Mouse (Mus musculus): ENCODE measurements at regions not wholly inside any gene's neighbourhood (a gene's known extent, or its start where the extent isn't known, plus 50 kb on each side); places are given as distances from the start of the nearest gene placed in this dataset.
A peak's percentile ranks its signal among the peaks of the same experiment; 100 is the strongest.

DNA sequence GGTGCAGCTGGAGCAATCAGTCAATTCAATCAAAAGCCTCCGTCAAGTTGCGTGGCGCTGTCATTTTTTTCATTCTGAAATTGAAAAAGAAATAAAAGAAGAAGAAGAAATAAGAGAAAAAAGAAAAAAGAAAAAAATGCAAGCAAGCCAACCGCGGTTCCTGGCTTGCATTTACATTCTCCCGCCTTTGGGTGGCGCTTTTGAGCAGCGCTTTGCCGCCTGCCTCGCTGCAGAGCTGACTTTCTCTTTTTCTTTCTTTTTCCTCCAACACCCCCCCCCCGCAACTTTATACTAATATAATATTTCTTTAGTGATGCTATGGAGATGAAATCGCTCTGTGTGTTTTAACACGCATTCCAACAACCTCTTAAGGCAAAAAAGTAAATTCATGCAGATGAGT lies 269.0 kb upstream of the Zfp507 start:
- no peaks in the 10 kb centered on the region for H3K36me3 ChIP-seq (ENCODE audit: control insufficient read depth, insufficient read depth, low read length)
- DNase-seq (ENCODE audit: low spot score) = no peak
- H3K4me2 ChIP-seq (ENCODE audit: low read depth, low read length) = peak overlapping the region; percentile 50
- no peak for ATAC-seq (ENCODE audit: low read depth)
- no peak overlapping the region for H3K9ac ChIP-seq (ENCODE audit: low read depth, low read length)
- H3K4me1 ChIP-seq (ENCODE audit: control insufficient read depth, insufficient read depth, low read length) = peaks cover 11% of the 10 kb centered on the region; the same call in 1 of the 2 replicates
- no peak overlapping the region for H3K27ac ChIP-seq (replicated peaks; ENCODE audit: low read depth, low read length)
- peak overlapping the region; percentile 20 for H3K4me3 ChIP-seq (ENCODE audit: low read depth, low read length)
- 6% methylated on average over 13 of the region's 13 CpGs for WGBS
- no peaks in the 10 kb centered on the region for H3K9me3 ChIP-seq (ENCODE audit: control insufficient read depth, low read length)
- H3K27me3 ChIP-seq (replicated peaks; ENCODE audit: control insufficient read depth, insufficient read depth, low read length) = no peaks in the 10 kb centered on the region

GRCm38 (mm10) chr7:36066725-36067124 lies 263.9 kb upstream of the Zfp507 start:
- ATAC-seq (ENCODE audit: low read depth) (no peak), DNase-seq (ENCODE audit: low spot score) (no peak)
- WGBS = 57% methylated on average over 3 of the region's 3 CpGs

GRCm38 (mm10) chr7:36061679-36062078 lies 258.9 kb upstream of the Zfp507 start:
- Histone ChIP-seq H3K4me3 (ENCODE audit: low read depth, low read length) (no peak overlapping the region), H3K36me3 (ENCODE audit: control insufficient read depth, insufficient read depth, low read length) (no peaks in the 10 kb centered on the region), H3K27me3 (replicated peaks; ENCODE audit: control insufficient read depth, insufficient read depth, low read length) (no peaks in the 10 kb centered on the region), H3K9me3 (ENCODE audit: control insufficient read depth, low read length) (no peaks in the 10 kb centered on the region), H3K27ac (replicated peaks; ENCODE audit: low read depth, low read length) (no peak overlapping the region), H3K4me2 (ENCODE audit: low read depth, low read length) (no peak overlapping the region), H3K9ac (ENCODE audit: low read depth, low read length) (no peak overlapping the region), H3K4me1 (ENCODE audit: control insufficient read depth, insufficient read depth, low read length) (no peaks in the 10 kb centered on the region)
- 83% methylated on average over 4 of the region's 4 CpGs for WGBS
- no peak for DNase-seq (ENCODE audit: low spot score)
- no peak for ATAC-seq (ENCODE audit: low read depth)

More at GRCm38 (mm10) chr7:36066725-36067124, 263.9 kb upstream of the Zfp507 start:
- H3K27me3 ChIP-seq (replicated peaks; ENCODE audit: control insufficient read depth, insufficient read depth, low read length) = no peaks in the 10 kb centered on the region
- no peak overlapping the region for H3K4me2 ChIP-seq (ENCODE audit: low read depth, low read length)
- no peaks in the 10 kb centered on the region for H3K9me3 ChIP-seq (ENCODE audit: control insufficient read depth, low read length)
- no peak overlapping the region for H3K27ac ChIP-seq (replicated peaks; ENCODE audit: low read depth, low read length)
- no peaks in the 10 kb centered on the region for H3K36me3 ChIP-seq (ENCODE audit: control insufficient read depth, insufficient read depth, low read length)
- no peak overlapping the region for H3K4me3 ChIP-seq (ENCODE audit: low read depth, low read length)
- no peaks in the 10 kb centered on the region for H3K4me1 ChIP-seq (ENCODE audit: control insufficient read depth, insufficient read depth, low read length)
- H3K9ac ChIP-seq (ENCODE audit: low read depth, low read length) = no peak overlapping the region

DNA sequence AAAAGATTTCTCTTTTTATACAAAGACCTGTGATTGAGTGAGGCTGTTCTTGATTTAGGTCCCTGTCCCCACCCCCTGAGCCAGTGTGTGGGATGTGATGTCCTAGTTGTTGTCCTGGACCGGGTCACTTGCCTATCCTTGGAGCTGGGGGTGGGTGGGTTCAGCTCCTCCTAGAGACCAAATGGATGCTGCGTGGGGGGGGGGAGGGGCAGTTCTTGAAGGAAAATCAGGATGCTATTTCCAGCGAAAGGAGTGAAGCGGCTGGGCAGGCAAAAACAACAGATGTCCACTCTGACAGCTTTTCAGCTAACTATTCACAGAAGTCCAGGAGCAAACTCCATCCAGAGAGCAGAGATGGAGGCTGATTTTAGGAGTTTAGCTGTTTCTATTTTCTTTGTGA lies 257.6 kb upstream of the Zfp507 start:
- WGBS = 43% methylated on average over 4 of the region's 4 CpGs
- Histone ChIP-seq H3K9me3 (ENCODE audit: control insufficient read depth, low read length) (no peaks in the 10 kb centered on the region), H3K4me3 (ENCODE audit: low read depth, low read length) (no peak overlapping the region), H3K36me3 (ENCODE audit: control insufficient read depth, insufficient read depth, low read length) (no peaks in the 10 kb centered on the region), H3K27ac (replicated peaks; ENCODE audit: low read depth, low read length) (no peak overlapping the region), H3K27me3 (replicated peaks; ENCODE audit: control insufficient read depth, insufficient read depth, low read length) (no peaks in the 10 kb centered on the region), H3K9ac (ENCODE audit: low read depth, low read length) (no peak overlapping the region), H3K4me2 (ENCODE audit: low read depth, low read length) (no peak overlapping the region), H3K4me1 (ENCODE audit: control insufficient read depth, insufficient read depth, low read length) (no peaks in the 10 kb centered on the region)
- ATAC-seq (ENCODE audit: low read depth) (no peak), DNase-seq (ENCODE audit: low spot score) (no peak)

- WGBS = 84% methylated on average over 8 of the region's 8 CpGs
- Histone ChIP-seq H3K36me3 (ENCODE audit: control insufficient read depth, insufficient read depth, low read length) (no peaks in the 10 kb centered on the region), H3K27me3 (replicated peaks; ENCODE audit: control insufficient read depth, insufficient read depth, low read length) (no peaks in the 10 kb centered on the region), H3K4me1 (ENCODE audit: control insufficient read depth, insufficient read depth, low read length) (no peaks in the 10 kb centered on the region), H3K27ac (replicated peaks; ENCODE audit: low read depth, low read length) (no peak overlapping the region), H3K4me2 (ENCODE audit: low read depth, low read length) (no peak overlapping the region), H3K9me3 (ENCODE audit: control insufficient read depth, low read length) (no peaks in the 10 kb centered on the region), H3K9ac (ENCODE audit: low read depth, low read length) (no peak overlapping the region), H3K4me3 (ENCODE audit: low read depth, low read length) (no peak overlapping the region)
- DNase-seq (ENCODE audit: low spot score) (no peak), ATAC-seq (ENCODE audit: low read depth) (no peak)
These were observed 243.2 kb upstream of the Zfp507 start for GRCm38 (mm10) chr7:36046053-36046452.

DNA sequence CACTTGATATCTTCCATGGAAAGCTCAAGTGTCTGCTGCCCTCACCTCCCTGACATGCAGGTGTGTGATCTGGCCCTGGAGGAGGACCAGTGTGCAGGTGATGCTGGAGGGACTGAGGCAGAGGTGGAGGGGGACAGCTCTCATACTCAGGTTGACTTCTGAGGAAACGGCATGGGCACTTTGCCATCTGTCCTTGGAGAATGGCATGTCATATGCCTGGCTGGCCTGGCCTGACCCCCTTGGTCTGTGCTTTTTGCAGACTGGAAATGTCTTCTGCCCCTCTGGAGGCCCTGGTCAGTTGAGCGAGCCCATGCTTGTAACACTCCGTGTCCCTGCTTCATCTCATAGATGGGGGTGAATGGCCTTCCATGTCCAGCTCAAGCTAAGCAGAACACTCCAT lies 229.1 kb upstream of the Zfp507 start:
- Histone ChIP-seq H3K36me3 (ENCODE audit: control insufficient read depth, insufficient read depth, low read length) (no peaks in the 10 kb centered on the region), H3K9ac (ENCODE audit: low read depth, low read length) (no peak overlapping the region), H3K27ac (replicated peaks; ENCODE audit: low read depth, low read length) (no peak overlapping the region), H3K4me1 (ENCODE audit: control insufficient read depth, insufficient read depth, low read length) (no peaks in the 10 kb centered on the region), H3K4me2 (ENCODE audit: low read depth, low read length) (no peak overlapping the region), H3K27me3 (replicated peaks; ENCODE audit: control insufficient read depth, insufficient read depth, low read length) (no peaks in the 10 kb centered on the region), H3K4me3 (ENCODE audit: low read depth, low read length) (no peak overlapping the region), H3K9me3 (ENCODE audit: control insufficient read depth, low read length) (no peaks in the 10 kb centered on the region)
- no peak for DNase-seq (ENCODE audit: low spot score)
- WGBS = 93% methylated on average over 3 of the region's 3 CpGs
- no peak for ATAC-seq (ENCODE audit: low read depth)

- H3K27ac ChIP-seq (replicated peaks; ENCODE audit: low read depth, low read length) = no peak overlapping the region
- no peaks in the 10 kb centered on the region for H3K9me3 ChIP-seq (ENCODE audit: control insufficient read depth, low read length)
- no peak overlapping the region for H3K4me2 ChIP-seq (ENCODE audit: low read depth, low read length)
- H3K27me3 ChIP-seq (replicated peaks; ENCODE audit: control insufficient read depth, insufficient read depth, low read length) = no peaks in the 10 kb centered on the region
- H3K4me3 ChIP-seq (ENCODE audit: low read depth, low read length) = no peak overlapping the region
- H3K9ac ChIP-seq (ENCODE audit: low read depth, low read length) = no peak overlapping the region
- WGBS = 80% methylated on average over 10 of the region's 10 CpGs
- H3K4me1 ChIP-seq (ENCODE audit: control insufficient read depth, insufficient read depth, low read length) = no peaks in the 10 kb centered on the region
- peak; percentile 11 for DNase-seq (ENCODE audit: low spot score)
- no peak for ATAC-seq (ENCODE audit: low read depth)
- H3K36me3 ChIP-seq (ENCODE audit: control insufficient read depth, insufficient read depth, low read length) = no peaks in the 10 kb centered on the region
These were observed 220.2 kb upstream of the Zfp507 start for GRCm38 (mm10) chr7:36023015-36023414.

GRCm38 (mm10) chr7:36022489-36022888 lies 219.7 kb upstream of the Zfp507 start:
- H3K27ac ChIP-seq (replicated peaks; ENCODE audit: low read depth, low read length) = no peak overlapping the region
- no peak for DNase-seq (ENCODE audit: low spot score)
- H3K27me3 ChIP-seq (replicated peaks; ENCODE audit: control insufficient read depth, insufficient read depth, low read length) = no peaks in the 10 kb centered on the region
- H3K9ac ChIP-seq (ENCODE audit: low read depth, low read length) = no peak overlapping the region
- no peak overlapping the region for H3K4me3 ChIP-seq (ENCODE audit: low read depth, low read length)
- WGBS = 70% methylated on average over 6 of the region's 6 CpGs
- no peak for ATAC-seq (ENCODE audit: low read depth)
- no peaks in the 10 kb centered on the region for H3K4me1 ChIP-seq (ENCODE audit: control insufficient read depth, insufficient read depth, low read length)
- no peaks in the 10 kb centered on the region for H3K36me3 ChIP-seq (ENCODE audit: control insufficient read depth, insufficient read depth, low read length)
- no peak overlapping the region for H3K4me2 ChIP-seq (ENCODE audit: low read depth, low read length)
- H3K9me3 ChIP-seq (ENCODE audit: control insufficient read depth, low read length) = no peaks in the 10 kb centered on the region

GRCm38 (mm10) chr7:36016926-36017753 lies 214.3 kb upstream of the Zfp507 start:
- Histone ChIP-seq H3K27me3 (replicated peaks; ENCODE audit: control insufficient read depth, insufficient read depth, low read length) (no peaks in the 10 kb centered on the region), H3K36me3 (ENCODE audit: control insufficient read depth, insufficient read depth, low read length) (no peaks in the 10 kb centered on the region), H3K27ac (replicated peaks; ENCODE audit: low read depth, low read length) (no peak overlapping the region), H3K4me2 (ENCODE audit: low read depth, low read length) (no peak overlapping the region), H3K4me3 (ENCODE audit: low read depth, low read length) (no peak overlapping the region), H3K4me1 (ENCODE audit: control insufficient read depth, insufficient read depth, low read length) (no peaks in the 10 kb centered on the region), H3K9me3 (ENCODE audit: control insufficient read depth, low read length) (no peaks in the 10 kb centered on the region), H3K9ac (ENCODE audit: low read depth, low read length) (no peak overlapping the region)
- ATAC-seq (ENCODE audit: low read depth) (no peak), DNase-seq (ENCODE audit: low spot score) (no peak)
- WGBS = 71% methylated on average over 19 of the region's 19 CpGs

Measured in embryonic facial prominence, embryonic 14.5 days (tissue).